Mouse (Mus musculus) c-Kit-positive CD71-positive TER-119-positive erythroid progenitor cells, embryonic 14.5 days (primary cell): ENCODE measurements around the gene Efhd1.

Experiments used
- DNase-seq: peaks from one replicate; pipeline ENCODE4 v3.0.0-alpha.2; 2013; ENCODE audit warnings: low spot score

The Efhd1 gene

DNA sequence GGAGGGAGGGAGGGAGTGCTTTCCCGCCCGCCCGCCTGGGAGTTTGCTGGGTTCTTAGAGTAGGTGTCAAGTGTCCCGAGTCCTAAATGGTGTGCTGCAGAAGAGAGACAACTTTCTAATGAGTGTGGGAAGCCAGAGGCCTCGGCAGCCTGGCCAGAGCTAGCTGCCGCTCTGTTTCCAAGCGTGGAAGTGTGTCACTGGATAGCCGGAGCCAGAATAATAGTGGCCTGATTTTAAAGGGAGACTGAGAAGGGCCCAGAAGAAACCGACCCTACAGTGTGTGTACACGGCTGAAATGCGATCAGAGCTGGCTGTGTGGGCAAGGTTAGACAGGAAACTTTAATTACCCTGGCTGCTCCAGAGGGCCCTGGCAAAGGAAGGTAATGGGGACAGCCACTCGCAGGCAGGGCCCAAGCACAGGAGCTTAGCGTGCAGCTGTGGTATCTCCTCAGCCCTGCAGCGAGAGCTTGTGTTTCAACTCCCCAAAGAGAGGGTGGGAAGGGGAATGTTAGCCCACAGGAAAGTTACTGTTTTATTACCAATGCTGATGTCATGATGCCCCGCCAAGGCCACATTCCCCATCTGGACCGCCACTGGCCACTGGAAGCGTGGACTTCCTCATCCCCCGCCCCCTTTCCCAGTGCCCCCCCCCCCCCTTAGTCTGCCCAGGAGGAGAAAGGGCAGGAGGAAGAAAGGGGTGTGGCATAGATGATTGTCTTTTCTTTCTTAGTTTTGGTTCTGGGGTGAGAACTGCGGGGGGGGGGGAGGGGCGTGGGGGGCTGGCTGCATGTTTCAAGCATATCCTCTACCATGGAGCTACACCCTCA, 6.7 kb downstream of the Efhd1 start:
- no peak for DNase-seq

DNA sequence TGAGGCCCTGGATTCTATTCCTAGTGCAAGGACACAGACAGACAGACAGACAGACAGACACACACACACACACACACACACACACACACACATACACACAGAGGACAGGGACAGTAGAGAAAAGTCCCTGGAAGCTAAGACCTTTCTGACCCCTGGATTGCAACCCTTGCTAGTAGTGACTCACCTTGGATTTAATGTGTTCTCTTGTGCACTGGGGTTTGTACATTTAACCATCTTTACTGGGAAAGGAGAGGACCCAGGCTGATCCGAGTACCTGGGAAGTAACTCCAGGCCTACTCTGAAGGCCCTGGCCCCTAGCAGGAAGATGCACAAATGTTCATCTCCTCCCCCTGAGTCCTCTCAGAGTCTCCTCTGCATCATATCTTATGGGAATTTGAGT, 7.4 kb downstream of the Efhd1 start:
- DNase-seq, result no peak

DNA sequence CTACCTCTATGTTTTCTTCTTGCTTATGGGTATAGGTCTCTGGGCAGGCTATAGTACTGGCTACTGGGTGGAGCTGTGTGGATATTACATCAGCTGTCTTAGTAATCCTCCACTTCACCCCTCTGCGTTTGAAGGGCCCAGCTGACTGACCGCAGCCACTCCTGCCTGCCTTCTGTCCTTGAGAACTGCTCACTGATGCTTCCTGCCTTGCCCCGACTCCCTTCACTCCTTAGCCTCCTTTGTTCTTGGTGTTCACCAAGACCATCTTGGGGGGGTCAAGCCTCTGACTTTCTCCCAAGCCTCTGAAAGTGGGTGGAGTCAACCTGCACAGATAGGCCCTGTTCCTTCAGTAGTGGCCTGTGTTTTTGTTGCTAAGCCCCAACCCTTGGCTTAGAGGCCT, 8.3 kb downstream of the Efhd1 start:
- no peak for DNase-seq

DNA sequence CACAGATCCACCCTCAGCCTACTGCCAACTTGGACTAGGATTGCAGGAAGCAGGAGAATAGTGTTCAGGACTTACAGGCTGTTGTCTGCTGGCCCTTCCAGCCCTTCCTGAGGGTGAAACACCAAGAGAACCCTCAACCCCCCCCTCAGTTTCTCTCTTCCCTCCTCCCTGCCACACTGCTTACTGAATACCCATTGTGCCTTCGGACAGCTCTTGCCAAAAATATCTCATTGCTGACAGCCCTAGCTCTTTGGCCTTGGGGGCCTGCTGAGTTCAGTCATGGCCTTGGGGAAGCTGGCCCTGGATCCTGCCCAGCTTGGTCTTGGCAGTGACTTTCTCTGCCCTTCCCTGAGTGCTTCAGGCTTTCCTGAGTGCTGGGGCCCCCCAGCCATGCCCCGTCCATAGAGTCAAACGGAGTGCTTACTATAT, 9.4 kb downstream of the Efhd1 start:
- no peak for DNase-seq

DNA sequence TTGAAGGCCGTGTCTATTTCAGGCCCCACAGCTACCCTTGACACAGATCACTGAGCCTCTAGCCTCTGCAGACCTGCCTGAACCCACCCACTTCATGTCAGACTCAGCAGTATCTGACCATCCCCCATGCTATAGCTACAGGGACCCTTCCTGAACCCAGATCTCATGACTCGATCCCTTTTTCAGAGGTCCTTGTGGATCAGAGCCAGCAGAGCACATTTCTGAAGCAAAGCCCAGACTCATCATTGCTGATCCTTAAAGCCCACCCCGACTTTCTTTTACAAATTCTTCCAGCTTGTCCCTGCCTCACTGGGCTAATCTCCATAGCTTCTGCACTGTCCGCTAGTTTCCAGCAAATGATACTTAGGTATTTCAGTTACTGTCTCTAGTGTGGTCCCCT, 10.0 kb downstream of the Efhd1 start:
- no peak for DNase-seq

DNA sequence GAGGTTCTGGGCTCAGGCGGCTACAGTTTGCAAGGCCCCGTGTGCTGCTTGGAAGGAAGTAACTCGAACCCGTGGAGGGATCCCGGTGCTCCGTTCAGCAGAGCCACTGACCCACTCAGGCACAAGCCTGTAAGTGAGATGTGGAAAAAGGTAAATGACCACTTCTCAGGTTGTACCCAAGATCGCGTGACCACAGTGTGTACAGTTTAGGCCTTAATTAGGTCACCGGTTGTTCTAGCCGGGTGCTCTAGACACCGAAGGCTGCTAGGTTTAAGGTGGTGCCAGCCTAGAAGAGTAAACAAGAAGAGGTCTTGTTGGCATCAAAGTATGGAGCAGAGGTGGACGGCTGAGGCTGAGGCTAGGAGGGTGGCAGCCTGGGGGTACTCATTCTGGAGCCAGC, 11.0 kb downstream of the Efhd1 start:
- no peak for DNase-seq

DNA sequence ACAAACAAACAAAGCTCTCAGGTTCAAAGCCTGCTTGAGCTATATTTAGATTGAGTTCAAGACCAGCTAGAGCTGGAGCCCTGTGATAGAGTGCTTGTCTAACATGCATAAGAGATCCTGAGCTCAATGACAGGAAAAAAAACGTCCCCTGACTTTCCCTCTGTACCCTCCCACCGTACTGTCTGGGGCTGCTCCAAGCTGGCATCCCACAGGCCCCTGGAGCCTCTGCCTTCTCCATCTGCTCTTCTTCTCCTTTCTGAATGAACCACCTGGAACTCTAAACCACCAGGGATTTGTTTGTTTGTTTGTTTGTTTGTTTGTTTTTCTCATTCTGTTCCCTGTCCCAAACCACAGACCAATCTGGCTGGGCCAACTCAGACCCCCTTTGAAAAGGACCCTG, 11.9 kb downstream of the Efhd1 start:
- DNase-seq, result no peak

DNA sequence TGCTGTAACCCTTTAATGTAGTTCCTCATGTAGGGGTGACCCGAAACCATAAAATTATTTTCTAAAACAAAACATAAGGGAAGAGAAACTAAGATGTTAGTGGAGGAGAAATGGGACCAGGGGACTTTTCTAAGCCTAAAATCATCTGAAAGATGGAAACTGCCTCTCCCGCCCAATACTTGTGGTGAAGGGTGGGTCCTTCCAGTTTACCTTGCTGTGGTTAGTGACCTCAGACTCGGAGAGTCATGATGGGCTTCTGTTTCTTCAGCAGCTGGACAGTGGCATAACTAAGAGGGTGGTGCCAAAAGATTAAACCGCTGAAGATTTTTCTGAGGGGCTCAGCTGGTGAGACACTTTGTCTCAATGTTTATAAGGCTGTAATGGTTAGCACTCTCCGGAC, 16.1 kb downstream of the Efhd1 start:
- no peak for DNase-seq

DNA sequence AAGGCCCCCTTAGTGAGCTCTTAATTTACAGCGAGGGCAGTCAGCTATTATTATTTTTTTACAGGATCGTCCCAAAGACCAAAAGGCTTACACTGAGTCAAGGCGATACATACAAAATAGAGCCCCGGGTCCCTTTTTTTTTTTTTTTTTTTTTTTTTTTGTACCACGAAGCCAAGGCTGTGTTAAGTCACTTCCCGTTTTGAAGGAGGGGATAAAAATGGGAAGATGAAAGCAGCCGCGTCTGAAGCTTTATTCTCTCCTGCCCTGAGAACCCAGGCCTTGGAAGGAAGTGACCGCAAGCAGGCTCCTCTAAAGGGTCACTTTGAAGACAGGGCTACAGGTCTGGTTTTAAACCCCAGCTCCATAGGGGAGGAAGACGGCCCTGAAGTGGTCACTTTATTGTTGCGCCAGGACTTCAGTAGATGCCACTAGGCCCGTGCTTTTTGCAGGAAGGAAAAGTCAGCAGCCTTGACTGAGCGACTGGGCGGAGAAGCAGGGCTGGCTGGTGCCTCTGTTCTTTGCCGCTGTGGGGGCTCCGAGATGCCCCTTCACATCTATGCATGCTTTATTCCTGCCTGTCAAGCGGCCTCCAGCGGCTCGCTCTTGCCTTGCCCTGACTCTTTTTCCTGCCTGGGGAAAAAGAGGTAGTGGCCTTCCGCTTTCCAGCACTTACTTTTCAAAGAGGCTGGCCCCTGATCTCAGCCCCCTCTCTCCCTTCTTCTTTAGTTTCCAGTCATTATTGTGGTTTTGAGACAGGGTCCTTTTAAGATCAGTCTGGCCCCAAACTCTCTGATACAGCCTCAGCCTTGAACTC, 17.6 kb downstream of the Efhd1 start:
- no peak for DNase-seq

DNA sequence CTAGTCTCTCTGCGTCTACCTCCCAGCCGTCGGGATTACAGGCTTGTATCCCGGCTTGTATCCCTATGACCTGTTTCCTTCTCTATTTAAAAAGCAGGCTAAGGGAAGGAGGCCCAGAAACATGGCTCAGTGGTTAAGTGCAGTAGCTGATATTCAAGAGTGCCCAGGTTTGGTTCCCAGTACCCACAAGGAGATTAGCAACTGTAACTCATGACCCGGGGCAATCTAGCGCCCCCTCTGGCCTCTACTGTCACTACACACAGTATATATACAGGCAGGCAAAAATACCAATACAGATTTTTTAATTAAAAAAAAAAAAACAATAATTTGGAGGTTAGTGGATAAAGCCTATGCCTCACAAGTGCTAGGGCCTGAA, 18.2 kb downstream of the Efhd1 start:
- no peak for DNase-seq

DNA sequence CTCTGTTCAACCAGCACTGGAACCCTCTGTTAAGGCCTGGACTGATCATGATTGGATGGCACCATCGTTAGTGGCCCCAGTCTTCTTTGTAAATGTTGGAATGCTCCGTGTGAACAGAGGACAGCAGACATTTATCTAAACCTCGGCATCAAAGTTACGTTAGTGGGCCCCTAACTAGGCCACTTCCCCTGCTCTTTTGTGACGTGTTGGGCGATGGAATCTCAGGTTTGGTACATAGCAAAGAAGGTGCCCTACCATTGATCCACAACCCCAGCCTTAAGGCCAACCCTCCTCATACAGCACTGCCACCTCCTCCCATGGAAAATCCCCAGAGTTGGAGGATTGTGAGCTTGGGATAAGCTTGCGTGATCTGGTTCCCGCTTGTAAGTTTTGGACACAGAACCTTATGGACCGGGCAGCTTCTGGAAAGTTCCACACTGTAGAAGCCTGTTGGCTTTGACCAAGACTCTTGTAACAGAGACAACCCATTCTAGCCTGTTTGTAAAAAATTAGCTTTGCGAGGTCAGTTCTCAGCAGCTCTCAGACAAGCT, 19.3 kb downstream of the Efhd1 start:
- no peak for DNase-seq

DNA sequence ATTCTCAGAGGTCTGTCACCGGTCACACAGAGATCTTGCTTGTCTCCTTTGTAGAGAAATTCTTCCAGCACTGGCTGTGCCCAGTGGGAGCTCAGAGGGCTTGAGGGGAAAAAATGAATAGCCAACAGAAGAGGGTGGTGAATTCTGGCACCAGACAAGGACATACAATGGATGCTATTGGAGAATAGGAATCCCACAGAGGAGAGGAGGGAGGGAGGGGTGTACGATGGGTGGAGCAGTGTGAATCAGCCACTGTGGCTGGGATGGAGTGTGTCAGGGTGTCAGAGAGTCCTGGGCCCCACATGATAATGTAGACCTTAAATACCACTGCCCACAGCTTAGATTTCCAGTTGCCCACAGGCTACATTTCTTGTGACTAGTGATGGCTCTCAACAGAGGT, 22.9 kb downstream of the Efhd1 start:
- no peak for DNase-seq

DNA sequence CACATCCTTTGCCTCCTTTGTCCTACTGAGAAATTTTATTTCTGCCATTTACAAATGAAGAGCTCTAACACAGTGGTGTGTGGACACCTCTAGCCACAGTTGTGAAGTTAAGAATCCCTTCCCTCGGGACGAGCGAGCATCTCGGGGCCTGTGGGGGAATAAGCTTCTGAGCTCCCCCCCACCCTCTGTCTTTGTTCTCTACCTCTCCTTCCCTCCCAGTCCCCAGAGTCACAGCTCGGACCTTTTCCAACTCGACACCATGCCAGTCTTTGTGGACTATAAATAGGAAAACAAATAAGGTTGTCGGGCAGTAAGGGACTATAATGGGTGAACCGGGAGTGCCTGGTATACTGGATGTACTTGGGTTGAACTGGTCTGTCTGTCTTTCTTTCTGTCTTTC, 27.3 kb downstream of the Efhd1 start:
- DNase-seq, result no peak

DNA sequence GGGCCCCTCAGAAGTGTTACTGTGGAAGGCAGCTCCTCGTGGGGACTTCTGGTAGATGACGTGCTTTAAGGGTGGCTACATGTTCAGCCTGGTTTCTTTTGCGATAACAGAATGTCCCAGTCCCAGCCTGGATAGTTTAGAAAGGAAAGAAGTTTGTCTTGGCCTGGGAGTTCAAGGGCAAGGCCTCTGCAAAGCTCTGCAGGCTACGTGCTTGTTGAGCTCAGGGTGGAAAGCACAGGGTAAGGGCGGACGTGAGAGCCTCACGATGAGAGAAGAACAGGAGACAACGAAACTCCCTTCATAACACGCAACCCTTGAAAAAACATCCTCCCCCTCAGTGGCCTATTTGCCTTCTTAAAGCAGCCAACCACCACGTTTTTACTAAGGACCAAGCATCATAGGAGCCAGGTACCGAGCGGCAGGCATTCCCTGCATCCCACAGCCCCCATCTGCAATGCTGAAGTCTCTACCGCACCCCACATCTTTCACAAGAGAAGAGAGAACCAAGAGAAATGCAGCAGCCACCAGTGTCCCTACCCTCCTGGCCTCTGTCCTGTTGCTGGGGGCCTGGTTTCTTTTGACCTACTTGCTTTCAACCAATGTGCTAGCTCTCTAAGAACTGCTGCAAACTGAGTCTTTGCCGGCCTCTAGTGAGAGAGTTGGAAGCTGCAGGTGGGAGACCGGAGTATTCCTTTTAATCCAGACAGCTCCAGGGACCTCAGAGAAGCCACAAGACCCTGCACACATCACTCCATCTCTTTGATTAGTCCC, 28.4 kb downstream of the Efhd1 start:
- DNase-seq, result no peak

DNA sequence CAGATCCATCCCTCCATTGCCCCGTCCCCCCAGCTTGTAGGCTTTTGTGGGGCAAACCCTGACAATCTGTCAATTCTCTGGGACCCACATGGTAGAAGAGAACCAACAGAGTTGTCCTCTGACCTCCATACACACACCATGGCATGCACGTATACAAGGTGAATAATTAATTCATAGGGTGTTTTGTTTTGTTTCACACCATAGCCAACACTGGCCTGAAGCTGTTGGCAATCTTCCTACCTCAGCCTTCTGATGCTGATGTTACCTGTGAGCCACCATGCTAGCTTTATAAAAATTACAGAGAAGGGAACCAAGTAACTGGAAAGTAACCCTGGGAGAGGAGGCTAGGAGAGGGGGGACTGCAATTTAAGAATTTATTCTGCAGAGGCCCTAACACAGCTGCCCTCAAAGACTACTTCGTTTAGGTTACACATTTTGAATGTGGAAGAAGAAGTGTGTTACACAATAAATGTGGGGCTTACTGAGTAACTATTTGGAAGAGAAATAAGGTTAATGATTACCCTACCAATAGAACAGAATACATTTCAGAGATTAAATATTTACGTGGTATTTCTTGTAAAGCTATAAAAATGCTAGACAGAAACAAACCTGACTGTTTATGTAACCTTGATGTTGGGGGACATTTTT, 30.0 kb downstream of the Efhd1 start:
- no peak for DNase-seq

DNA sequence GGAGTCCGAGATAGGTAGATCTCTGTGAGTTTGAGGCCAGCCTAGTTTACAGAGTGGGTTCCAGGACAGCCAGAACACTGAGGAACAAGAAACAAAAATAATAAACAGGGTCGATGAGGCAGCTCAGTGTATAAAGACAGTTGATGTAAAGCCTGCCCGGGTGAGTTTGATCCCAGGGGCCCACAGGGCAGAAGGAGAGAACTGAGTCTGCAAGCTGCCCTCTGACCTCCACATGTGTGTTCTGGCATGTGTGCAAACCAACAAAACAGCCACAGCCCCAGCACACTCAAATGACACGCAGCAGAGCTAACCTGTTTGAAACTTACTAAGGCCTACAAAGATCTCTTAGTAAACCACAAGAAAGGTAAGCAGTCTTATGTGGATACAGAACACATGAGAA, 30.8 kb downstream of the Efhd1 start:
- DNase-seq, result no peak

DNA sequence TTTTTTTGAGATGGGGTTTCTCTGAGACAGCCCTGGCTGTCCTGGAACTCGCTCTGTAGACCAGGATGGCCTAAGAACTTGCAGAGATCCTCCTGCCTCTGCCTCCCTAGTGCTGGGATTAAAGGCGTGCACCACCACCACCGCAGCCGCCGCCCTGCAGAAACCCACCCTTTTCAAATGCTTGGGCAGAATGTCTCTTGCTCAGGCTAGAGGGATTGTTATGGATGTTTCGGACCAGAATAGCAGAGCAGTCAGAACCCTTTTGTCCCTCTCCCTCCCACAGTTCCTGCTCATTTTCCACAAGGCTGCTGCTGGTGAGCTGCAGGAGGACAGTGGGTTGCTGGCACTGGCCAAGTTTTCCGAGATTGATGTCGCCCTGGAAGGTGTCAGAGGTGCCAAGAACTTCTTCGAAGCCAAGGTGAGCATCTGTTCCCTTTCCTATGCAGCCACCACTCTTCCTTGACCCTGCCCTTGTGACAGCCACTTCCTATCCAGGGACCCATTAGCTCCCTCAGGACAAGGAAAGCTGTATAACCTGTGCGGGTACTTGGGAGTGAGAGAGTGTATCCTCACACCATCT, 33.3 kb downstream of the Efhd1 start:
- no peak for DNase-seq

DNA sequence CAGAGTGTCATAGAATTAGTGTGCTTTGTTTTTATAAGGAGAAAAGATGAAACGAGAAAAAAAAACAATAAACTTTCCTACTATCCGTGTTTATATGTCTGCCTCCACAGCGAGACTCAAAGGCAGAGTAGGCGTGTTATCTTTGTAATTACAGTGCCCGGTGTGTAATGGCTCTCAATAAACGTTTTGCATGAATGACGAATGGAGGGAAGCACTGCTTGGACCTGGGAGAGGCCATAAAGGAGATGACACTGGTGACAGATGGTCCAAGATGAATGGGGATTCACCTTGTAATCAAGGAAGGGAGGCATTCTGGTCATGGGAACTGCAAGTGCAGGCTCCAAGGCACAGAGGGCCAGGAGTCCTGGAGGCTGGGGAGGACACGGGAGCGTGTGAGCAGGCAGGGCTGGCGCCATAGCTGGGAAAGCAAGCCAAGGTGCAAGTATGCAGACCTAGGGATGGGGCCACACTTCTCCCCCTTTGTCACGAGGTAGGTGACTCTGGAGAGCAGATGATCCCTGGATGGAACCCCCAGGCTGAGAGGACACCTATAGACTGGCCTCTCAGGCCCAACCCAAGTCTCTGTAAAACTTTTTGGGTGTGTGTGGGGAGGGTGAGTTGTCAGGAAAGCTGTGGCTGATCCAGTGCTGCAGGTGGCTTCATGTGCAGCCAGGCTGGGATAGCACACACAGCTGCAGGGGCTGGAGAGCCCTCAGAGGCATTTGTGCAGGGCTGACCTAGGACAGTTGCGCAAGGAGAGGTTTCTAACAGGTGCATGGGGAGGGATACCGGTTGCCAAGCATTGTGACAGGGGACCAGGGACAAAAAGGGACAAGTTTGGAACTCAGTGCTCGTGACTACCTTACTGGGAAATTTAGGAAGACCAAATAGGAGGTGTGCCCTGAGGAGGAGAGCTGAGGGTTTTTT, 36.5 kb downstream of the Efhd1 start:
- no peak for DNase-seq

DNA sequence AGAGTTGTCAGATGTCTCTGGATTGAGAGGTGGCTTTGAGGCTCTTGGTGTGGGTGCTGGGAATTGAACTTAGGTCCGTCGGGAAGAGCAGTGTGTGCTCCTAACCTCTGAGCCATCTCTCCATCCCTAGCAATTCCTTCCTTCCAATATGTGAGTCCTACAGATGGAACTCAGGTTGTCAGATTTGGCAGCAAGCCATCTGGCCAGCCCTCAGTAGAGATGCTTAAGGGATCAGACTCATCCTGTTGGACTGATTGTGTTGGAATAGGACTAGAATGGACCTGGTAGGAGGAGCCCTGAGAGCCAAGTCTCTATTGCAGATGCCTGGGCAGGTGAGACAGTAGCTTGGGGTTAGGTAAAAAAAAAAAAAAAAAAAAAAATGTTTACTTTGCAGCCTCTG, 37.8 kb downstream of the Efhd1 start:
- DNase-seq, result no peak

DNA sequence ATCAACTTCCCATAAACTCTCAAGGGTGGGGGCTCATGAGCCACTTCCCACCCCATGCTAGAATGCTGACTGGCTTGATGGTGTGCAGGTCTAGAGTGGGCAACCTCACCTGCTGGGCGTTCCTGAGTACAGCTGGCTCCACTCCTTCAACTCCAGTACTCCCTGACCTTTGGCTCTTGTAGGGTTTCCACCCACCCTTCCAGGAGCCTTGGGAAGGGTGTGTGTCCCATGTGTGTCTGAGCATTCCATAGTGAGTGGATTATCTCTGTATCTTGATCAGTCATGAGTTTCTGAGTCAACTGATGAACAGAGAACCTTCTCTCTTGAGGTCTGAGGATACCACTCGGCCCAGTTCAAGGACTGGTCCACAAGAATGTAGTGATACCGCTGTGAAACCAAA, 44.8 kb downstream of the Efhd1 start:
- DNase-seq, result no peak

DNA sequence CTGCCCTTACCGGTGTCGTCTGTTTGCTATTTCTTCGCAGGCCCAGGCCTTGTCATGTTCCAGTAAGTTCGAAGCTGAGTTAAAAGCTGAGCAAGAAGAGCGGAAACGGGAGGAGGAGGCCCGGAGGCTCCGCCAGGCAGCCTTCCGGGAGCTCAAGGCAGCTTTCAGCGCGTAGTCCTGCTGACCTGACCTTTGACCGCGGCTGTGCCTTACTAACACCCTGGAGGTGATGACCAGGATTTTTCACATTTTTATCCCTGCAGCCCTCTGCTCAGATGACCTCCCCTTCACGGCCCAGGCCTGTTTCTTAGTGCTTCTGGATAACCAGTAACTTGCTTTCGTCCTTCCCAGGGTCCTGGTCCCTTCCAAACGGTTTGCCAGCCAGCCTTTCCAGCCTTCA, 45.5 kb downstream of the Efhd1 start:
- no peak for DNase-seq
